Mouse (Mus musculus): ENCODE data around the gene Ppp1r13b. TPM values are rescaled to one million over a fixed set of nuclear protein-coding genes. Genes with fewer than 3 reads are reported as not detected.

The Ppp1r13b gene
- total RNA-seq, 2 experiments from 2014 or later, result 9.5 to 13.4 TPM

GRCm38 (mm10) chr12:111882022-111882421 is 25.9 kb downstream of the Ppp1r13b start:
- no peak for DNase-seq

- DNase-seq, result peak; percentile 92
These were observed 29.7 kb downstream of the Ppp1r13b start for GRCm38 (mm10) chr12:111878213-111878612.

- no peak for DNase-seq
These were observed 32.4 kb downstream of the Ppp1r13b start for GRCm38 (mm10) chr12:111875499-111875898.

- no peak for DNase-seq
These were observed 33.2 kb downstream of the Ppp1r13b start for GRCm38 (mm10) chr12:111874601-111875140.

GRCm38 (mm10) chr12:111872079-111872478 is 35.8 kb downstream of the Ppp1r13b start:
- no peak for DNase-seq

GRCm38 (mm10) chr12:111870811-111871210 is 37.1 kb downstream of the Ppp1r13b start:
- no peak for DNase-seq

- DNase-seq, result no peak
These were observed 38.1 kb downstream of the Ppp1r13b start for GRCm38 (mm10) chr12:111869806-111870205.

- DNase-seq, result no peak
These were observed 43.6 kb downstream of the Ppp1r13b start for GRCm38 (mm10) chr12:111864206-111864824.

- no peak for DNase-seq
These were observed 52.5 kb downstream of the Ppp1r13b start for GRCm38 (mm10) chr12:111855448-111855847.

GRCm38 (mm10) chr12:111853546-111853945 is 54.4 kb downstream of the Ppp1r13b start:
- DNase-seq, result no peak

GRCm38 (mm10) chr12:111853011-111853436 is 54.9 kb downstream of the Ppp1r13b start:
- peak; percentile 51 for DNase-seq

GRCm38 (mm10) chr12:111851745-111852144 is 56.2 kb downstream of the Ppp1r13b start:
- DNase-seq, result peak; percentile 26

- DNase-seq, result no peak
These were observed 56.7 kb downstream of the Ppp1r13b start for GRCm38 (mm10) chr12:111851235-111851634.

GRCm38 (mm10) chr12:111848300-111848798 is 59.6 kb downstream of the Ppp1r13b start:
- DNase-seq, result no peak

- DNase-seq, result no peak
These were observed 61.1 kb downstream of the Ppp1r13b start for GRCm38 (mm10) chr12:111846815-111847214.

GRCm38 (mm10) chr12:111845953-111846352 is 62.0 kb downstream of the Ppp1r13b start:
- no peak for DNase-seq

- DNase-seq, result no peak
These were observed 64.4 kb downstream of the Ppp1r13b start for GRCm38 (mm10) chr12:111843470-111843869.

- DNase-seq, result no peak
These were observed 65.1 kb downstream of the Ppp1r13b start for GRCm38 (mm10) chr12:111842565-111843433.

GRCm38 (mm10) chr12:111833457-111833856 is 74.5 kb downstream of the Ppp1r13b start:
- no peak for DNase-seq

- no peak for DNase-seq
These were observed 75.3 kb downstream of the Ppp1r13b start for GRCm38 (mm10) chr12:111832643-111833042.

- no peak for DNase-seq
These were observed 77.5 kb downstream of the Ppp1r13b start for GRCm38 (mm10) chr12:111830375-111830774.

GRCm38 (mm10) chr12:111829954-111830353 is 78.0 kb downstream of the Ppp1r13b start:
- DNase-seq, result no peak

GRCm38 (mm10) chr12:111829447-111829846 is 78.5 kb downstream of the Ppp1r13b start:
- no peak for DNase-seq
